Mouse (Mus musculus): ENCODE data around the gene 4931440F15Rik. TPM values are rescaled to one million over a fixed set of nuclear protein-coding genes. Genes with fewer than 3 reads are reported as not detected.
"Not testable (repeated sequence)": the region's sequence is repeated elsewhere in the genome, so short reads cannot be mapped to it uniquely, and the experiment has no call there.

Gene 4931440F15Rik
- polyA plus RNA-seq, 1 experiment from 2014 or later: 0.08 TPM

GRCm38 (mm10) chr11:29827729-29828128 lies 2.3 kb upstream of the 4931440F15Rik start:
- Histone ChIP-seq H3K27ac (ENCODE audit: low read length) (no peak overlapping the region), H3K4me1 (replicated peaks; ENCODE audit: control insufficient read depth, insufficient read depth, low read length) (peaks cover 3% of the 10 kb centered on the region; the same call in 1 of the 2 replicates), H3K36me3 (ENCODE audit: control insufficient read depth, insufficient read depth, low read length) (no peaks in the 10 kb centered on the region), H3K9ac (ENCODE audit: low read length) (no peak overlapping the region), H3K9me3 (ENCODE audit: control insufficient read depth, low read length) (no peaks in the 10 kb centered on the region), H3K4me2 (ENCODE audit: low read depth, low read length) (no peak overlapping the region), H3K4me3 (ENCODE audit: low read length) (no peak overlapping the region), H3K27me3 (ENCODE audit: control insufficient read depth, insufficient read depth, low read depth, low read length) (peaks cover 8% of the 10 kb centered on the region)
- 68% methylated on average over 2 of the region's 2 CpGs for WGBS
- no peak for ATAC-seq (ENCODE audit: low read depth)

GRCm38 (mm10) chr11:29826001-29826400 lies 533 bp upstream of the 4931440F15Rik start:
- Histone ChIP-seq H3K27me3 (ENCODE audit: control insufficient read depth, insufficient read depth, low read depth, low read length) (peaks cover 8% of the 10 kb centered on the region), H3K9ac (ENCODE audit: low read length) (no peak overlapping the region), H3K36me3 (ENCODE audit: control insufficient read depth, insufficient read depth, low read length) (no peaks in the 10 kb centered on the region), H3K27ac (ENCODE audit: low read length) (no peak overlapping the region), H3K4me3 (ENCODE audit: low read length) (no peak overlapping the region), H3K4me2 (ENCODE audit: low read depth, low read length) (no peak overlapping the region), H3K9me3 (ENCODE audit: control insufficient read depth, low read length) (no peaks in the 10 kb centered on the region), H3K4me1 (replicated peaks; ENCODE audit: control insufficient read depth, insufficient read depth, low read length) (peaks cover 3% of the 10 kb centered on the region; the same call in 1 of the 2 replicates)
- WGBS: 44% methylated on average over 1 of the region's 1 CpGs
- ATAC-seq (ENCODE audit: low read depth): peak; percentile 66

- peak overlapping the region; percentile 25 for H3K4me3 ChIP-seq (ENCODE audit: low read length)
- H3K9me3 ChIP-seq (ENCODE audit: control insufficient read depth, low read length); H3K27me3 ChIP-seq (ENCODE audit: control insufficient read depth, insufficient read depth, low read depth, low read length); H3K27ac ChIP-seq (ENCODE audit: low read length); H3K36me3 ChIP-seq (ENCODE audit: control insufficient read depth, insufficient read depth, low read length); H3K9ac ChIP-seq (ENCODE audit: low read length); H3K4me1 ChIP-seq (replicated peaks; ENCODE audit: control insufficient read depth, insufficient read depth, low read length): not testable (repeated sequence)
- peak overlapping the region; percentile 54 for H3K4me2 ChIP-seq (ENCODE audit: low read depth, low read length)
- peak; percentile 52; the same call in 1 of the 2 replicates for ATAC-seq (ENCODE audit: low read depth)
- 8% methylated on average over 58 of the region's 62 CpGs for WGBS
Observed at GRCm38 (mm10) chr11:29824474-29825270, 796 bp downstream of the 4931440F15Rik start.

GRCm38 (mm10) chr11:29823141-29823540 lies 2.3 kb downstream of the 4931440F15Rik start:
- no peak for ATAC-seq (ENCODE audit: low read depth)
- WGBS: 61% methylated on average over 2 of the region's 2 CpGs

GRCm38 (mm10) chr11:29815670-29816069 lies 9.8 kb downstream of the 4931440F15Rik start:
- no peak overlapping the region for H3K27ac ChIP-seq (ENCODE audit: low read length)
- no peaks in the 10 kb centered on the region for H3K9me3 ChIP-seq (ENCODE audit: control insufficient read depth, low read length)
- ATAC-seq (ENCODE audit: low read depth): no peak
- H3K4me1 ChIP-seq (replicated peaks; ENCODE audit: control insufficient read depth, insufficient read depth, low read length): no peaks in the 10 kb centered on the region
- no peak overlapping the region for H3K4me2 ChIP-seq (ENCODE audit: low read depth, low read length)
- no peak overlapping the region for H3K9ac ChIP-seq (ENCODE audit: low read length)
- H3K27me3 ChIP-seq (ENCODE audit: control insufficient read depth, insufficient read depth, low read depth, low read length): no peaks in the 10 kb centered on the region
- H3K36me3 ChIP-seq (ENCODE audit: control insufficient read depth, insufficient read depth, low read length): no peaks in the 10 kb centered on the region
- no peak overlapping the region for H3K4me3 ChIP-seq (ENCODE audit: low read length)

More at GRCm38 (mm10) chr11:29823141-29823540, 2.3 kb downstream of the 4931440F15Rik start:
- no peak overlapping the region for H3K9ac ChIP-seq (ENCODE audit: low read length)
- no peak overlapping the region for H3K4me3 ChIP-seq (ENCODE audit: low read length)
- no peaks in the 10 kb centered on the region for H3K9me3 ChIP-seq (ENCODE audit: control insufficient read depth, low read length)
- no peaks in the 10 kb centered on the region for H3K36me3 ChIP-seq (ENCODE audit: control insufficient read depth, insufficient read depth, low read length)
- H3K27me3 ChIP-seq (ENCODE audit: control insufficient read depth, insufficient read depth, low read depth, low read length): peaks cover 8% of the 10 kb centered on the region
- no peak overlapping the region for H3K27ac ChIP-seq (ENCODE audit: low read length)
- H3K4me2 ChIP-seq (ENCODE audit: low read depth, low read length): no peak overlapping the region
- peaks cover 3% of the 10 kb centered on the region; the same call in 1 of the 2 replicates for H3K4me1 ChIP-seq (replicated peaks; ENCODE audit: control insufficient read depth, insufficient read depth, low read length)

GRCm38 (mm10) chr11:29815261-29815660 lies 10.2 kb downstream of the 4931440F15Rik start:
- ATAC-seq (ENCODE audit: low read depth): no peak

GRCm38 (mm10) chr11:29813267-29813666 lies 12.2 kb downstream of the 4931440F15Rik start:
- ATAC-seq (ENCODE audit: low read depth): no peak
- no peak overlapping the region for H3K4me2 ChIP-seq (ENCODE audit: low read depth, low read length)
- H3K4me3 ChIP-seq (ENCODE audit: low read length): no peak overlapping the region

More at GRCm38 (mm10) chr11:29815261-29815660, 10.2 kb downstream of the 4931440F15Rik start:
- H3K9ac ChIP-seq (ENCODE audit: low read length): no peak overlapping the region
- no peaks in the 10 kb centered on the region for H3K4me1 ChIP-seq (replicated peaks; ENCODE audit: control insufficient read depth, insufficient read depth, low read length)
- WGBS: 61% methylated on average over 3 of the region's 3 CpGs
- H3K27ac ChIP-seq (ENCODE audit: low read length): no peak overlapping the region
- no peaks in the 10 kb centered on the region for H3K36me3 ChIP-seq (ENCODE audit: control insufficient read depth, insufficient read depth, low read length)
- no peaks in the 10 kb centered on the region for H3K27me3 ChIP-seq (ENCODE audit: control insufficient read depth, insufficient read depth, low read depth, low read length)
- H3K4me2 ChIP-seq (ENCODE audit: low read depth, low read length): no peak overlapping the region
- H3K9me3 ChIP-seq (ENCODE audit: control insufficient read depth, low read length): no peaks in the 10 kb centered on the region
- no peak overlapping the region for H3K4me3 ChIP-seq (ENCODE audit: low read length)

GRCm38 (mm10) chr11:29812475-29812874 lies 13.0 kb downstream of the 4931440F15Rik start:
- 0 out of 2 replicates have a peak, but pooled peaks cover 2% of the 10 kb centered on the region for H3K4me1 ChIP-seq (replicated peaks; ENCODE audit: control insufficient read depth, insufficient read depth, low read length)
- no peaks in the 10 kb centered on the region for H3K27me3 ChIP-seq (ENCODE audit: control insufficient read depth, insufficient read depth, low read depth, low read length)
- no peak for ATAC-seq (ENCODE audit: low read depth)
- no peaks in the 10 kb centered on the region for H3K36me3 ChIP-seq (ENCODE audit: control insufficient read depth, insufficient read depth, low read length)
- H3K9ac ChIP-seq (ENCODE audit: low read length): no peak overlapping the region
- no peak overlapping the region for H3K4me3 ChIP-seq (ENCODE audit: low read length)
- no peak overlapping the region for H3K27ac ChIP-seq (ENCODE audit: low read length)
- H3K9me3 ChIP-seq (ENCODE audit: control insufficient read depth, low read length): no peaks in the 10 kb centered on the region
- 53% methylated on average over 3 of the region's 3 CpGs for WGBS
- H3K4me2 ChIP-seq (ENCODE audit: low read depth, low read length): no peak overlapping the region

More at GRCm38 (mm10) chr11:29813267-29813666, 12.2 kb downstream of the 4931440F15Rik start:
- H3K27ac ChIP-seq (ENCODE audit: low read length): no peak overlapping the region
- no peaks in the 10 kb centered on the region for H3K36me3 ChIP-seq (ENCODE audit: control insufficient read depth, insufficient read depth, low read length)
- H3K9ac ChIP-seq (ENCODE audit: low read length): no peak overlapping the region
- H3K4me1 ChIP-seq (replicated peaks; ENCODE audit: control insufficient read depth, insufficient read depth, low read length): 0 out of 2 replicates have a peak, but pooled peaks cover 2% of the 10 kb centered on the region
- WGBS: 73% methylated on average over 1 of the region's 1 CpGs
- no peaks in the 10 kb centered on the region for H3K27me3 ChIP-seq (ENCODE audit: control insufficient read depth, insufficient read depth, low read depth, low read length)
- no peaks in the 10 kb centered on the region for H3K9me3 ChIP-seq (ENCODE audit: control insufficient read depth, low read length)

GRCm38 (mm10) chr11:29810324-29810723 lies 15.1 kb downstream of the 4931440F15Rik start:
- H3K9ac ChIP-seq (ENCODE audit: low read length): no peak overlapping the region
- ATAC-seq (ENCODE audit: low read depth): no peak
- 0 out of 2 replicates have a peak, but pooled peaks cover 2% of the 10 kb centered on the region for H3K4me1 ChIP-seq (replicated peaks; ENCODE audit: control insufficient read depth, insufficient read depth, low read length)
- H3K27ac ChIP-seq (ENCODE audit: low read length): no peak overlapping the region
- WGBS: 72% methylated on average over 3 of the region's 3 CpGs
- no peaks in the 10 kb centered on the region for H3K9me3 ChIP-seq (ENCODE audit: control insufficient read depth, low read length)
- H3K27me3 ChIP-seq (ENCODE audit: control insufficient read depth, insufficient read depth, low read depth, low read length): no peaks in the 10 kb centered on the region
- H3K4me2 ChIP-seq (ENCODE audit: low read depth, low read length): no peak overlapping the region
- no peak overlapping the region for H3K4me3 ChIP-seq (ENCODE audit: low read length)
- no peaks in the 10 kb centered on the region for H3K36me3 ChIP-seq (ENCODE audit: control insufficient read depth, insufficient read depth, low read length)
